Mouse (Mus musculus) erythroblast, embryonic 14.5 days (primary cell): ENCODE results near the gene Ano10.

Source experiments
- GATA1 ChIP-seq: IDR thresholded peaks from 2 replicates; pipeline ENCODE4 v1.6.1; 2012; ENCODE audit warnings: low read length, inconsistent platforms, mixed read lengths
- TAL1 ChIP-seq: IDR thresholded peaks from 3 replicates; pipeline ENCODE4 v1.6.1; 2012; ENCODE audit warnings: low read length, inconsistent platforms, mixed read lengths

DNA sequence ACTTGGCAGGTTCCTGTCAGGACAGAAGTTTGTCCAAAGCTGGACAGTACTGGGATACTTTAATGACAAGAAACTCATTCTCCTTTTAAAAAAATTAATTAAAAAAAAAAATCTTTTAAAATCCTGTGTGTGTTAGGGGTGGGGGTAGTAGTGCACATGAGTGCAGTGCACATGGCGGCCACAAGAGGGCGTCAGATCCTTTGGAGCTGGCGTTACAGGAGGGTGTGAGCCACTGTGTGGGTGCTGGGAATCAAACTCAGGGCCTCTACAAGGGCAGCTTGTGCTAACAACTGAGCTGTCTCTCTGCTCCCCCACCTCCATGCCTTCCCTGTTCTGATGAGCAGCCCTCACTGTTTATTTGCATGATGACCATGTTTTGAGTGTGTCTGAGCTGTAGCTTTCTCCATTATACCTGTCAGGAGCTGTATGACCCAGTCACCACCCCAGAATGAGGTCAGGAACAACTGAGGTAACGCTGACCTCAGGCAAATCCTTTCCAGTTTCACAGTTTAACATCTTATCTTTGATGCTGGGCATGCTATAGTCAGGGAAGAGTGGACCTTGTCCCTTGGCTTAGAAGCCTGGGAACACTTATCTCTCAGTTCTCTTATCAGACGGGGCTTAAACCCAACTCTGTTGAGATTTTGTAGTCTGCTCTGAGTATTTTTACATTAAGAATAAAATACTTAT lies 137.7 kb downstream of the Ano10 start:
- TF ChIP-seq GATA1 = no peak
- no peak for TF ChIP-seq TAL1
